Mouse (Mus musculus) kidney, postnatal 0 days (tissue): ENCODE measurements at regions not wholly inside any gene's neighbourhood (a gene's known extent, or its start where the extent isn't known, plus 50 kb on each side); places are given as distances from the start of the nearest gene placed in this dataset.

Experiments
- ATAC-seq: fragments of 200-750 bp; cut with Nextera tagmentation; replicated peaks from 2 replicates; pipeline ENCODE4 v1.8.0; 2017; ENCODE audit warnings: low read depth, moderate number of reproducible peaks, moderate TSS enrichment, moderate library complexity; ENCODE audit not compliant: low FRiP score
- DNase-seq: peaks from one replicate; pipeline ENCODE4 v3.0.0-alpha.2; 2016; ENCODE audit warnings: low spot score
- H3K27ac ChIP-seq: fragments of 300-500 bp; sonication (generic); 2 replicates; pipeline ENCODE4 v1.5.1; 2014; ENCODE audit warnings: mild to moderate bottlenecking
- H3K27me3 ChIP-seq: fragments of 300-500 bp; sonication (generic); 2 replicates; pipeline ENCODE4 v1.6.1; 2014; ENCODE audit warnings: low read length, mixed read lengths; ENCODE audit not compliant: insufficient read depth
- H3K36me3 ChIP-seq: fragments of 300-500 bp; sonication (generic); 2 replicates; pipeline ENCODE4 v1.6.1; 2014; ENCODE audit warnings: low read length, mixed read lengths; ENCODE audit not compliant: insufficient read depth
- H3K4me1 ChIP-seq: fragments of 300-500 bp; sonication (generic); replicated peaks from 2 replicates; pipeline ENCODE4 v1.6.1; 2014; ENCODE audit warnings: antibody characterized with exemption, low read length, mixed read lengths; ENCODE audit not compliant: insufficient read depth
- H3K4me2 ChIP-seq: fragments of 300-500 bp; sonication (generic); 2 replicates; pipeline ENCODE4 v1.6.1; 2014; ENCODE audit warnings: mild to moderate bottlenecking, low read length, moderate library complexity, mixed read lengths
- H3K4me3 ChIP-seq: fragments of 300-500 bp; sonication (generic); replicated peaks from 2 replicates; pipeline ENCODE4 v1.5.1; 2014; ENCODE audit warnings: low read depth, low read length
- H3K9ac ChIP-seq: fragments of 300-500 bp; sonication (generic); 2 replicates; pipeline ENCODE4 v1.6.1; 2014; ENCODE audit warnings: low read depth, low read length
- H3K9me3 ChIP-seq: fragments of 300-500 bp; sonication (generic); replicated peaks from 2 replicates; pipeline ENCODE4 v1.6.1; 2016; ENCODE audit warnings: low read length, inconsistent platforms, mixed read lengths
- CTCF ChIP-seq: IDR thresholded peaks from 2 replicates; pipeline ENCODE4 v1.5.1; 2016; ENCODE audit warnings: antibody characterized with exemption, low read depth, mild to moderate bottlenecking, moderate library complexity
- WGBS: fragments of 180-500 bp; shearing (Covaris S2); extraction: QIAGEN DNeasy Blood & Tissue Kit; methylation state at CpG from one replicate; pipeline ENCODE4 v1.1.7; 2014; 5-methylcytosine and 5-hydroxymethylcytosine counted together

DNA sequence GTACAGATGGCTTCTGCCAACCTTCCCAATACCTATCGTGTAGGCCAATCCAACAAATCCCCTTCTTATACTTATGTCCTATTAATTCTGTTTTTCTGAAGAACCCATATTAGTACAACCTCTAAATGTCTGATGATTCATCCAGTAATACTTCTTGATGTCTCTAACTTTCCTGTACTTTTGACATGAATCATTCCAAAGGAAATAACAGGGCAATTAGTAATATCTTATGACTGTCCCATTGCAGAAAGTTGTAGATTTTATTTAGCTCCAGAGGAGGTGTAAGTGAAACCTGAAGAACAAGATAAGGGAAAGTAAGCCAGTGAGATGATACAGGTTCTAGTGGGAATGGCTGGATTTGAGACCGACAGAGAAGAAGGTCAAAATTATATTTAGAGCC, 337.6 kb upstream of the Zeb2 start:
- ATAC-seq (no peak), DNase-seq (no peak)
- Histone ChIP-seq H3K4me1 (no peaks in the 10 kb centered on the region), H3K4me2 (no peak overlapping the region), H3K9ac (no peak overlapping the region), H3K4me3 (no peak overlapping the region), H3K9me3 (no peaks in the 10 kb centered on the region), H3K36me3 (no peaks in the 10 kb centered on the region), H3K27ac (no peak overlapping the region), H3K27me3 (no peaks in the 10 kb centered on the region)
- TF ChIP-seq CTCF, result no peak
- WGBS, result 90% methylated on average over 2 of the region's 2 CpGs

DNA sequence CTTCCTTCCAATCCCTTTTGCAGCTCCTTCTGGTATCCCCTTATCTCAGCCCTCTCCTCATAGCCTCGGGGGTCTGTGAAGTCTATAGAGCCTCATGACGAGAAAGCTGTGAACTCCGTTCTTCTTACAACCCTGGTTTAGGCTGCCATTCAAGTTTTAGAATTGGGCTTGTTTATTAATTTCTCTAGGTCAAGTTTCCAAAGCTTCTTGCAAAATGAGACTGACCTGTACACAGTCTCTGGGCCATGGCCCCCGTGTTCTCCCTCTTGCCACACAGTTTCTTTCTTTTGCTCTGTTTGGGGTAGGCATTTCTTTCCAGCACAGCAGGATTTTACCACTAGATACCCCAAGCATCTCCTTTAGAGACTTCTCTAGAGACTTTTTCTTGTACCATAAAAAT, 322.0 kb upstream of the Zeb2 start:
- Histone ChIP-seq H3K27me3 (no peaks in the 10 kb centered on the region), H3K4me2 (no peak overlapping the region), H3K27ac (no peak overlapping the region), H3K4me3 (no peak overlapping the region), H3K4me1 (no peaks in the 10 kb centered on the region), H3K9ac (no peak overlapping the region), H3K9me3 (no peaks in the 10 kb centered on the region), H3K36me3 (no peaks in the 10 kb centered on the region)
- no peak for DNase-seq
- 89% methylated on average over 4 of the region's 4 CpGs for WGBS
- no peak for TF ChIP-seq CTCF
- ATAC-seq, result no peak

DNA sequence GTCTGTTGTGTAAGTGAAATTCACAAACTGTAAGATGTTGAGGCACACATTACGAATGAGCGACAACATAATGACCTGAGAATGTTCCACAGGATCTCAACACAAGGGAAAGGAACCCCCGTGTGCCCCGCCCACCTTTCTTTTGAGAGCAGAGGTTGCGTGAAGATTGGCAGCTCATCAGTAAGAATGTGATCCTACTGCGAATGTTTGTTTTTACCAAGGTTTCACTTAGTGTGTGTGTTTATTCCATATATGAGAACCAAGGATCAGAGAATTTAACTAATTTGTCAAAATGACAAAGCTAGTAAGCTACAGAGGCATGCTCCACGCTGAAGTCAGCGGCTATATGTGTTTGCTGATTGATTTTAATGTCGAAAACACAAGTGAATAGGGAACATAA, 321.5 kb upstream of the Zeb2 start:
- H3K27ac ChIP-seq, result no peak overlapping the region
- no peak for ATAC-seq
- no peak overlapping the region for H3K9ac ChIP-seq
- H3K27me3 ChIP-seq, result no peaks in the 10 kb centered on the region
- DNase-seq, result no peak
- 87% methylated on average over 9 of the region's 9 CpGs for WGBS
- H3K4me1 ChIP-seq, result no peaks in the 10 kb centered on the region
- H3K4me3 ChIP-seq, result no peak overlapping the region
- H3K36me3 ChIP-seq, result no peaks in the 10 kb centered on the region
- H3K9me3 ChIP-seq, result no peaks in the 10 kb centered on the region
- no peak overlapping the region for H3K4me2 ChIP-seq
- no peak for TF ChIP-seq CTCF

DNA sequence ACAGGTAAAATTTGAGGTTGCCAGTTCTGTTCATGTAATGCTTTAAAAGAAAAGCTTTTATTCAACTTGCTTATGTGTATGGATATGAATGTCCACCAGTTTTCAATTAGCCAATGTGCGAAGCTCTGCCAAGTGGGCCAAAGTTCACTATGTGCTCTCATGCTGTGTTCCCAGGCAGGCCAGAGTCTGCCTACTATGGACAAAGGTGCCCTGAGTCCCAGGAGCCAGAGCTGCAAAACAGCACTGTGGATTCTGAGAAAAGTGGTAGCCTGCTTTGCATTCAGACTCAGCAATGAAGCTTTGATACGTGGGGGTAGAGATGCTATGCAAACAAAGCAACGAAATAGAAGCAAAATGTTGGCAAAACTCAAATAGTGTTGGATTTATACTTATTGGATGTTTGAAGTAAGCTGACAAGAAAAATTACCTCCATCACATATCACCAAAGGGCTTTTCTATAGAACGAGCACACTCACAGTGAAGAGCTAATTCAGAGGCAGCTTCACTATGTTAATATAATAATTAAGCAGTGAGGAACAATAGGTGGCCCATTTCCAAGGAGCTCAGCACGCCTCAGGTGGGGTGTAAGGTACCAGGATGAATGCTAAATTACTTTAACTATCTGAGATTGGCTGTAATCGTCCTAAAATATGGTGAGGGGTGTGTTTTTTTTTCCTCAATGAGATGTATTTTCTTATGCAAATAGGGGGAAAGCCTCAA, 318.2 kb upstream of the Zeb2 start:
- DNase-seq (peak; percentile 11), ATAC-seq (no peak)
- WGBS, result 64% methylated on average over 6 of the region's 6 CpGs
- no peaks in the 10 kb centered on the region for H3K9me3 ChIP-seq
- H3K27ac ChIP-seq, result no peak overlapping the region
- H3K4me3 ChIP-seq, result no peak overlapping the region
- H3K36me3 ChIP-seq, result no peaks in the 10 kb centered on the region
- no peaks in the 10 kb centered on the region for H3K27me3 ChIP-seq
- no peaks in the 10 kb centered on the region for H3K4me1 ChIP-seq
- H3K4me2 ChIP-seq, result no peak overlapping the region
- TF ChIP-seq CTCF, result no peak
- H3K9ac ChIP-seq, result no peak overlapping the region

DNA sequence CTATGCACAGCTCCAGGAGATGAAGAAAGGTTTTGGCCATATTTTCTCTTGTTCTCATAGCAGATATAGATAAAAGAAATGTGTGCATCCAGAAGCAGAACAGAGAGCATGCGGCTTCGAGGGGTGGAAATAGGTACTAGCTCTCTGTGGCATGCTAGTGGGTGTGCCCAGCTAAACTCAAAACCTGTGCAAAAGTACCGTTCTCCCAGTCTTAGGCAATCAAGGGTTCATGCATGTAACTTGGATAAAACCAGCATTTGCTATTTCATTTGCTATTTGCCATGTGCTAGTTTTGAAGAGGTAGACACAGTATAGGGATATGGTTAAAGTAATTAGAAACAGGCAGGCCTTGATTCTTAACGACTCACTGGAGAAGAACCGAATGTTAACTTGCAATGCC, 317.6 kb upstream of the Zeb2 start:
- Histone ChIP-seq H3K9me3 (no peaks in the 10 kb centered on the region), H3K36me3 (no peaks in the 10 kb centered on the region), H3K4me3 (no peak overlapping the region), H3K4me1 (no peaks in the 10 kb centered on the region), H3K9ac (no peak overlapping the region), H3K27ac (no peak overlapping the region), H3K27me3 (no peaks in the 10 kb centered on the region), H3K4me2 (no peak overlapping the region)
- no peak for TF ChIP-seq CTCF
- DNase-seq, result no peak
- ATAC-seq, result no peak
- WGBS, result 86% methylated on average over 5 of the region's 5 CpGs

DNA sequence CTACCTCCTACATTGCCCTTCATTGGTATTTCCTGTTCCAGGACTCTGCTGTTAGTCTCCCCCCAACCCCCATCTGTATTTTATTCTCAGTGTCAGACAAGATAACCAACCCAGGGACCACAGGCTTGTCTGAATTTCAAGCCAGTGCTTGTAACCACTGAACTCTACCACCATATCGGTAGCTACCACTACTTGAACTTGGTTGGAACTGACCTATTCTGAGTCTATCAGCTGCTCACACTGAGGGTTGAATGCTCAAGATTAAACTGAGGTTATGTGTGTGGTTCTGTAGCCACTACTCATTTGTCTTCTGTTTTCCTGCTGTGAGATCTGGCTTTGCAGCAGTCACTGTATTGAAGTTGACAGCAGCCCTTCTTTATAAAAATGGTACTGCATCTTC, 317.0 kb upstream of the Zeb2 start:
- DNase-seq (no peak), ATAC-seq (no peak)
- Histone ChIP-seq H3K9ac (no peak overlapping the region), H3K4me2 (no peak overlapping the region), H3K9me3 (no peaks in the 10 kb centered on the region), H3K4me3 (no peak overlapping the region), H3K27me3 (no peaks in the 10 kb centered on the region), H3K36me3 (no peaks in the 10 kb centered on the region), H3K27ac (no peak overlapping the region), H3K4me1 (no peaks in the 10 kb centered on the region)
- TF ChIP-seq CTCF, result no peak
- 85% methylated on average over 1 of the region's 1 CpGs for WGBS

DNA sequence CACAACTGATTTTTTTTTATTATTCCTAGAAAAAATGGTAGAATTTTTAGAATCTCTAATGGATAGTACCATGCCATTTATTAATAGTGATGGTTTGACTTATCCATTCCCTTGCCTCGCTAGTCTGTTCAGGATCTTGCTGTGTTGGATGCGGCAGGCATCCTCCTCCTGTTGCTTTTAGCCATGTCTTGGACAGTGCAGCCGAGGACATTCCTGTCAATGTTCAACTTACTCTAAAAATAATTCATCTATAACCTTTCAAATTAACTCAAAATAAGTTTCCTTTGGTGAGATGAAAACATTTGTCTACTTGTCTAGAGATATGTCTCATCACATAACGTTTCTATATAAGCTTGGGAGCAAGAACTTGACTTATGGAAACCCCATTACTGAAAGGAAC, 314.2 kb upstream of the Zeb2 start:
- 89% methylated on average over 4 of the region's 4 CpGs for WGBS
- H3K9me3 ChIP-seq, result no peaks in the 10 kb centered on the region

More for the DNA sequence above, 314.2 kb upstream of the Zeb2 start:
- H3K4me2 ChIP-seq, result no peak overlapping the region
- H3K27me3 ChIP-seq, result no peaks in the 10 kb centered on the region
- H3K4me3 ChIP-seq, result no peak overlapping the region
- no peaks in the 10 kb centered on the region for H3K36me3 ChIP-seq
- H3K4me1 ChIP-seq, result no peaks in the 10 kb centered on the region
- H3K27ac ChIP-seq, result no peak overlapping the region
- H3K9ac ChIP-seq, result no peak overlapping the region
- DNase-seq, result no peak
- TF ChIP-seq CTCF, result no peak
- ATAC-seq, result no peak
